Mouse (Mus musculus) neural tube, embryonic 11.5 days (tissue): ENCODE measurements around the gene Zfp398. TPM values are rescaled to one million over a fixed set of nuclear protein-coding genes. Genes with fewer than 3 reads are reported as not detected.

Experiments used
- ATAC-seq: fragments of 200-750 bp; cut with Nextera tagmentation; 2 replicates; pipeline ENCODE4 v1.8.0; 2017; ENCODE audit warnings: moderate number of reproducible peaks, mild to moderate bottlenecking, moderate TSS enrichment, moderate library complexity; ENCODE audit not compliant: insufficient read depth, low FRiP score, low TSS enrichment
- DNase-seq: peaks from one replicate; pipeline ENCODE4 v3.0.0-alpha.2; 2015; ENCODE audit warnings: low spot score
- H3K27ac ChIP-seq: fragments of 300-500 bp; sonication (generic); 2 replicates; pipeline ENCODE4 v1.5.1; 2014; ENCODE audit warnings: low read depth, mild to moderate bottlenecking, low read length
- H3K27me3 ChIP-seq: fragments of 300-500 bp; sonication (generic); 2 replicates; pipeline ENCODE4 v1.6.1; 2014; ENCODE audit warnings: mild to moderate bottlenecking, low read length, mixed read lengths; ENCODE audit not compliant: control insufficient read depth, insufficient read depth
- H3K36me3 ChIP-seq: fragments of 300-500 bp; sonication (generic); 2 replicates; pipeline ENCODE4 v1.6.1; 2014; ENCODE audit warnings: mild to moderate bottlenecking, low read length, moderate library complexity, mixed read lengths; ENCODE audit not compliant: control insufficient read depth, insufficient read depth
- H3K4me1 ChIP-seq: fragments of 300-500 bp; sonication (generic); 2 replicates; pipeline ENCODE4 v1.6.1; 2014; ENCODE audit warnings: low read length, mixed read lengths; ENCODE audit not compliant: control insufficient read depth, insufficient read depth
- H3K4me2 ChIP-seq: fragments of 300-500 bp; sonication (generic); 2 replicates; pipeline ENCODE4 v1.6.1; 2014; ENCODE audit warnings: low read depth, mild to moderate bottlenecking, moderate library complexity
- H3K4me3 ChIP-seq: fragments of 300-500 bp; sonication (generic); 2 replicates; pipeline ENCODE4 v1.5.1; 2014; ENCODE audit warnings: low read depth, low read length
- H3K9ac ChIP-seq: fragments of 300-500 bp; sonication (generic); 2 replicates; pipeline ENCODE4 v1.6.1; 2014; ENCODE audit warnings: mild to moderate bottlenecking, low read length
- H3K9me3 ChIP-seq: fragments of 300-500 bp; sonication (generic); 2 replicates; pipeline ENCODE4 v1.6.1; 2016; ENCODE audit warnings: low read length; ENCODE audit not compliant: control insufficient read depth
- WGBS: fragments of 180-500 bp; shearing (Covaris S2); extraction: QIAGEN DNeasy Blood & Tissue Kit; methylation state at CpG from one replicate; pipeline ENCODE4 v1.1.7; 2014; 5-methylcytosine and 5-hydroxymethylcytosine counted together
- microRNA counts: library from miRNA; unstranded; fragments of <30 nt; microRNA quantifications from one replicate; lab custom pipeline; 2015
- microRNA-seq: library from miRNA; unstranded; fragments of <30 nt; microRNA quantifications from one replicate; pipeline ENCODE4, GENCODE M21; 2016
- polyA plus RNA-seq: library from polyadenylated mRNA; unstranded; fragments of >200 nt; fragmentation: Nextera tagmentation; extraction: Ambion mirVana; gene quantifications from 2 replicates; pipeline ENCODE4 v1.2.1, GENCODE M21; 2014

The Zfp398 gene
- polyA plus RNA-seq, 1 experiment from 2014 or later: 9.9 TPM

- Histone ChIP-seq H3K9ac (no peak overlapping the region), H3K9me3 (no peaks in the 10 kb centered on the region), H3K36me3 (no peaks in the 10 kb centered on the region), H3K4me2 (no peak overlapping the region), H3K4me3 (no peak overlapping the region), H3K27me3 (no peaks in the 10 kb centered on the region), H3K27ac (no peak overlapping the region), H3K4me1 (no peaks in the 10 kb centered on the region)
- WGBS: 58% methylated on average over 3 of the region's 3 CpGs
- DNase-seq (no peak), ATAC-seq (no peak)
Measured at GRCm38 (mm10) chr6:47912991-47913390, 77.5 kb downstream of the Zfp398 start.

DNA sequence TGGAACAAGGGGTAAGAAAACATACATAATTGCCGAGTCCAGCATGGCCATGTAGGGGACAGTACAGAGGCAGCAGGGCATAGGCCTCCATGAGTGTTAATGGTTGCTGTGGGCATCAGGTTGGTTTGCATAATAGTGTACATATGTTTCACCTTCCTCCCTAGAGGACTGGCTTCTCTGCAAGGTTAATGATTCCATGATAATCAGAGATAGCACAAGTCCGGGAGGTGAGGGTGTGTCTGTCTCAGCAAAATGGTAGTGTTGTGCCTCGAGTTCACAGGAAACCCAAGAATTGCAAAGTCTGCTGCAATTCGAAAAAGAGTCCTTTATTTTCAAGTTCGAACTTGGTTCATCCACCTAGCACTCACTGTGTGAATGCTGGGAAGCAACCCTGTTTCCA lies 81.6 kb downstream of the Zfp398 start:
- Histone ChIP-seq H3K9me3 (no peaks in the 10 kb centered on the region), H3K27me3 (no peaks in the 10 kb centered on the region), H3K4me2 (no peak overlapping the region), H3K36me3 (no peaks in the 10 kb centered on the region), H3K4me3 (no peak overlapping the region), H3K4me1 (peaks cover 9% of the 10 kb centered on the region), H3K9ac (no peak overlapping the region), H3K27ac (no peak overlapping the region)
- 76% methylated on average over 5 of the region's 5 CpGs for WGBS
- no peak for DNase-seq
- ATAC-seq: no peak

- H3K27ac ChIP-seq: no peak overlapping the region
- H3K36me3 ChIP-seq: no peaks in the 10 kb centered on the region
- no peak overlapping the region for H3K4me2 ChIP-seq
- H3K9ac ChIP-seq: no peak overlapping the region
- ATAC-seq: no peak
- no peak for DNase-seq
- peaks cover 9% of the 10 kb centered on the region for H3K4me1 ChIP-seq
- H3K9me3 ChIP-seq: no peaks in the 10 kb centered on the region
- H3K4me3 ChIP-seq: no peak overlapping the region
- WGBS: 82% methylated on average over 3 of the region's 3 CpGs
- no peaks in the 10 kb centered on the region for H3K27me3 ChIP-seq
Measured at GRCm38 (mm10) chr6:47918768-47919274, 83.4 kb downstream of the Zfp398 start.

DNA sequence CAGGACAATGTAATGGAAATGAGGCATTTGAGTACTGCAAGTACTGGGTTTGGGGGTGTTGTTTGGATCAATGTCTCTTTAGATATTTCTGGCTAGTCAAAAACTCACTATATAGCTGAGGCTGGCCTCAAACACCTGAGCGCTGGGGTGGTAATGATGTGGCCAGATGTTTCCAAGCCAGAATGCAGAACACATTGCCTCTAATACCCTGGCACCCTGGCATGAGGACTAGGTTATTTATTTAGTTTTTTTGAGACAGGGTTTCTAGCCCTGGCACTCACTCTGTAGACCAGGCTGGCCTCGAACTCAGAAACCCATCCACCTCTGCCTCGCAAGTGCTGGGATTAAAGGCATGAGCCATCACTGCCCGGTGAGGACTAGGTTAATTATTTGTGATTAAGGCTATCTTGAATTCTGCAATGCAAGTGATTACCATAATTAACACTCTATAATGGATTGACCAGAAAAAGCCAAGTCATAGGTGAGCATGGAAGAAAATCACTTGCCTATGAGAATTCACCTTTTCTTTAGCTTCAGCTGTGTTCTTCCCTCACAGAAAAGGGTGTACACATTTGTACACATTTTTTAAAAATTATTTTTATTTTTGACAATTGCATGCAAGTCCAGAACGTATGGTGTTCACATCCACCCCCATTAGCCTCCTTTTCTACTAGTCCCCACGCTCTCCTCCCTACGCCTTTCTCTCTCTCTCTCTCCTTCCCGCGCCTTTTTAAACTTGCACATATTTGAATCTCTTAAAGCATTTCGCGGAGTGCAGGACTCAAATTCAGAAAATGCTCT lies 84.4 kb downstream of the Zfp398 start:
- Histone ChIP-seq H3K4me2 (peak overlapping the region; percentile 72), H3K9me3 (no peaks in the 10 kb centered on the region), H3K27me3 (no peaks in the 10 kb centered on the region), H3K36me3 (no peaks in the 10 kb centered on the region), H3K4me1 (peaks cover 9% of the 10 kb centered on the region), H3K4me3 (peak overlapping the region; percentile 86), H3K9ac (peak overlapping the region; percentile 89), H3K27ac (peak overlapping the region; percentile 90; the same call in 1 of the 2 replicates)
- no peak for DNase-seq
- ATAC-seq: peak; percentile 70
- WGBS: 30% methylated on average over 11 of the region's 11 CpGs

GRCm38 (mm10) chr6:47920447-47921340 lies 85.2 kb downstream of the Zfp398 start, which contains the start of gene Zfp212:
Gene Zfp212, plus strand, starts transcription at chr6:47920476.
- Histone ChIP-seq H3K4me3 (peak within 1 kb of the TSS; percentile 86), H3K9me3 (no peaks in the 10 kb centered on the region), H3K36me3 (no peaks in the 10 kb centered on the region), H3K4me1 (peaks cover 9% of the 10 kb centered on the region), H3K27me3 (no peaks in the 10 kb centered on the region), H3K27ac (peak within 1 kb of the TSS; percentile 90), H3K9ac (peak within 1 kb of the TSS; percentile 89), H3K4me2 (peak within 1 kb of the TSS; percentile 72)
- ATAC-seq (peak; percentile 93), DNase-seq (peak; percentile 92)
- 1% methylated on average over 67 of the region's 67 CpGs for WGBS

MicroRNAs encoded within 50 kb of the gene (microRNA counts, 519-probe panel; counts per million panel counts)
- microRNA mmu-miR-704 (lab: Ali Mortazavi, UCI): 171 counts per million, percentile 57 among the panel's probes with 10 or more counts

Small RNAs within 50 kb of the gene (microRNA-seq; reads per million reads assigned to microRNA genes)
- gene Mir704: not detected

Other genes with a start within 250 kb of the Zfp398 start
- 155 and 168 TPM in 2 replicates for gene Ezh2, start 240.3 kb upstream of the Zfp398 start, polyA plus RNA-seq
- 273 and 304 TPM in 2 replicates for gene Pdia4, start 22.2 kb upstream of the Zfp398 start, polyA plus RNA-seq
- 5.9 and 6.9 TPM in 2 replicates for gene Zfp786, start 4.8 kb upstream of the Zfp398 start, polyA plus RNA-seq
- gene Zfp282, start 41.5 kb downstream of the Zfp398 start, polyA plus RNA-seq: 15.5 and 15.6 TPM in 2 replicates
- gene Zfp212, start 84.8 kb downstream of the Zfp398 start, polyA plus RNA-seq: 14.2 and 15.4 TPM in 2 replicates
- 7.7 and 9.1 TPM in 2 replicates for gene Zfp956, start 117.7 kb downstream of the Zfp398 start, polyA plus RNA-seq
- gene Zfp777, start 213.2 kb downstream of the Zfp398 start, polyA plus RNA-seq: 8.6 and 10.6 TPM in 2 replicates